In the genomic region with DNA sequence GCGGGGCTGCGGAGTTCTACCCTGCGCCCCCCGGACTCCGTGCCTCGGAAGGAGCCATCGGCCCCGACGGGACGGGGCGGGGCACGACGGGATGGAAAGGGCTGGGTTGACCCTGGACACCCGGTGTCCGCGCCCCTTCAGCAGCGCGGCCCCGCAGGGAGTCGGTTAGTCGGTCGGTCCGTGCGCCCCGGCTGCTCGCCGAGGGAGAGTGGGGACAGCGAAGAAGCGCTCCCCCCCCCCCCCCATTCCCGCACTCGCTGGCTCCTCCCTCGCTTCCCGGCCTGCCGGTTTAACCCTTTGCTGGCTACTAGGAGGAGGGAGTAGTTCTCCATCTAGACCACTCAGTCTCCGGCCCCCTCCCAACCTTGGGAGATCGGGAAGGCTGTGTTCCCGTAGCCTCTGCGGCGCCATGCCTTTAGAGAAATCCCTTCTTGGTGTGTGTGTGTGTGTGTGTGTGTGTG, we compare ENCODE assay signal across 8 mouse cellular contexts. TPM values are rescaled to one million over a fixed set of nuclear protein-coding genes. Genes with fewer than 3 reads are reported as not detected.
DNase-seq lines count a peak whose midpoint lies in the region; ATAC-seq and TF ChIP-seq lines count a peak whose summit lies in the region.

No protein-coding gene starts in this region.

- ATAC-seq in forebrain, embryonic 14.5 days, result peak; percentile 61
- peak; percentile 26 for ATAC-seq in intestine, embryonic 16.5 days
- ATAC-seq in stomach, embryonic 15.5 days (ENCODE audit: insufficient read depth, low FRiP score, low read depth), result no peak

- peak overlapping the region; percentile 78 to 89 for H3K4me3 ChIP-seq in ES-E14 (ENCODE audit: insufficient read depth in 1 of 2, low read depth in 1 of 2, low read length in 2 of 2, poor library complexity in 1 of 2, severe bottlenecking in 1 of 2)
- H3K4me3 ChIP-seq in forebrain, embryonic 14.5 days (ENCODE audit: low read depth, low read length), result peak overlapping the region; percentile 67
- H3K4me3 ChIP-seq in intestine, embryonic 16.5 days (ENCODE audit: low read length), result peak overlapping the region; percentile 65
- H3K4me3 ChIP-seq in stomach, embryonic 15.5 days (replicated peaks), result peak overlapping the region; percentile 49

- H3K9ac ChIP-seq in ES-E14 (ENCODE audit: insufficient read depth, low read depth, low read length, poor library complexity, severe bottlenecking), result peak overlapping the region; percentile 54; the same call in 1 of the 2 replicates
- peak overlapping the region; percentile 72 for H3K9ac ChIP-seq in forebrain, embryonic 14.5 days (ENCODE audit: low read length)
- H3K9ac ChIP-seq in intestine, embryonic 16.5 days (ENCODE audit: low read depth, low read length), result peak overlapping the region; percentile 67
- no peak overlapping the region for H3K9ac ChIP-seq in stomach, embryonic 15.5 days

- H3K27ac ChIP-seq in ES-E14 (ENCODE audit: insufficient read depth, low read depth, low read length, poor library complexity, severe bottlenecking), result no peak overlapping the region
- H3K27ac ChIP-seq in forebrain, embryonic 14.5 days (ENCODE audit: low read depth, low read length), result peak overlapping the region; percentile 70; the same call in 1 of the 2 replicates
- H3K27ac ChIP-seq in intestine, embryonic 16.5 days (ENCODE audit: low read length), result no peak overlapping the region
- no peak overlapping the region for H3K27ac ChIP-seq in stomach, embryonic 15.5 days

- H3K4me1 ChIP-seq in ES-E14 (ENCODE audit: control insufficient read depth in 2 of 2, insufficient read depth in 2 of 2, low read length in 2 of 2, poor library complexity in 1 of 2), result peaks cover 0 to 14% of the 10 kb centered on the region in 2 experiments; a peak in 2 of 4 replicates
- H3K4me1 ChIP-seq in forebrain, embryonic 14.5 days (ENCODE audit: control insufficient read depth, insufficient read depth, low read length), result peaks cover 20% of the 10 kb centered on the region
- H3K4me1 ChIP-seq in intestine, embryonic 16.5 days (ENCODE audit: control insufficient read depth, insufficient read depth, low read length), result peaks cover 37% of the 10 kb centered on the region
- H3K4me1 ChIP-seq in stomach, embryonic 15.5 days, result peaks cover 28% of the 10 kb centered on the region

- peak; percentile 30 to 66 for DNase-seq in adrenal gland, adult (ENCODE audit: inconsistent age in 2 of 2, low spot score in 1 of 2)
- DNase-seq in adrenal gland, adult 18-20 months (ENCODE audit: low spot score in 2 of 2), result no peak
- DNase-seq in ES-E14 (ENCODE audit: low read depth, low spot score), result no peak
- peak; percentile 89 for DNase-seq in forebrain, embryonic 14.5 days (ENCODE audit: low spot score)
- DNase-seq in lung, postnatal 4 days, result peak; percentile 29 to 48
- no peak for DNase-seq in layer of hippocampus, adult 9-11 months

- no peaks in the 10 kb centered on the region for H3K36me3 ChIP-seq in ES-E14 (ENCODE audit: control insufficient read depth, insufficient read depth, low read length, poor library complexity, severe bottlenecking)
- no peaks in the 10 kb centered on the region for H3K36me3 ChIP-seq in forebrain, embryonic 14.5 days (ENCODE audit: control insufficient read depth, insufficient read depth, low read length)
- no peaks in the 10 kb centered on the region for H3K36me3 ChIP-seq in intestine, embryonic 16.5 days (ENCODE audit: control insufficient read depth, insufficient read depth, low read length)
- H3K36me3 ChIP-seq in stomach, embryonic 15.5 days, result no peaks in the 10 kb centered on the region

- H3K9me3 ChIP-seq in ES-E14 (ENCODE audit: control insufficient read depth, insufficient read depth, low read depth, low read length), result no peaks in the 10 kb centered on the region
- H3K9me3 ChIP-seq in forebrain, embryonic 14.5 days (replicated peaks; ENCODE audit: control insufficient read depth, low read length), result no peaks in the 10 kb centered on the region
- no peaks in the 10 kb centered on the region for H3K9me3 ChIP-seq in intestine, embryonic 16.5 days (ENCODE audit: control insufficient read depth, low read length)
- H3K9me3 ChIP-seq in stomach, embryonic 15.5 days, result no peaks in the 10 kb centered on the region

- peak overlapping the region; percentile 83 for H3K4me2 ChIP-seq in forebrain, embryonic 14.5 days (ENCODE audit: low read length)
- peak overlapping the region; percentile 97 for H3K4me2 ChIP-seq in intestine, embryonic 16.5 days (ENCODE audit: low read depth, low read length)
- H3K4me2 ChIP-seq in stomach, embryonic 15.5 days, result peak overlapping the region; percentile 84

- H3K27me3 ChIP-seq in forebrain, embryonic 14.5 days (replicated peaks; ENCODE audit: control insufficient read depth, insufficient read depth, low read length), result peaks cover 51% of the 10 kb centered on the region
- peaks cover 63% of the 10 kb centered on the region for H3K27me3 ChIP-seq in intestine, embryonic 16.5 days (replicated peaks; ENCODE audit: control insufficient read depth, insufficient read depth, low read length)
- peaks cover 68% of the 10 kb centered on the region for H3K27me3 ChIP-seq in stomach, embryonic 15.5 days (replicated peaks)

- 1% methylated on average over 39 of the region's 39 CpGs for WGBS in forebrain, embryonic 14.5 days
- under 1% methylated on average over 36 of the region's 39 CpGs for WGBS in intestine, embryonic 16.5 days
- WGBS in stomach, embryonic 15.5 days, result 0% methylated on average over 36 of the region's 39 CpGs

- in situ Hi-C loops in ES-E14 (cut with MboI; ENCODE audit: low sequenced_read_pairs in 2 of 2, unreplicated experiment in 2 of 2), result no loop called here

TF ChIP-seq in ES-E14, 5 proteins besides CTCF, POLR2A, EP300 and RAD21:
- TF ChIP-seq MAFK (IDR thresholded peaks at IDR 0.05; ENCODE audit: insufficient read depth, low read depth, low read length) (no peak), HCFC1 (IDR thresholded peaks at IDR 0.05; ENCODE audit: borderline replicate concordance, insufficient read depth, low read length) (no peak), CHD2 (IDR thresholded peaks at IDR 0.05; ENCODE audit: low read depth, low read length) (no peak), ZNF384 (IDR thresholded peaks at IDR 0.05; ENCODE audit: low read depth, low read length) (no peak), ZC3H11A (IDR thresholded peaks at IDR 0.05; ENCODE audit: borderline replicate concordance, low read depth, low read length) (no peak)
TF ChIP-seq in ES-E14: peak in this region for 0.

RNA-seq across cellular contexts. Expression of gene Rtn4rl2, which starts 0.3 kb away (rescaled TPM):
- total RNA-seq in adrenal gland, adult 18-20 months (2021), result 1 to 10 TPM; 1.9 to 2.4 TPM
- 0.79 and 0.80 TPM in 2 replicates for total RNA-seq in ES-E14 (2012; rRNA removed)
- polyA plus RNA-seq in forebrain, embryonic 14.5 days (2014; fragmentation: Nextera tagmentation; extraction: Ambion mirVana), result 7.5 and 13.6 TPM in 2 replicates
- 0.57 and 0.61 TPM in 2 replicates for polyA plus RNA-seq in intestine, embryonic 16.5 days (2015; fragmentation: Nextera tagmentation; extraction: Ambion mirVana)
- 0.85 and 0.91 TPM in 2 replicates for polyA plus RNA-seq in stomach, embryonic 15.5 days (2015; fragmentation: Nextera tagmentation; extraction: Ambion mirVana)

RNA-seq across cellular contexts. Expression of gene Slc43a1, which starts 48.2 kb away (rescaled TPM):
- total RNA-seq in adrenal gland, adult 18-20 months (2021), result 1 to 10 TPM; 9.3 to 9.4 TPM
- total RNA-seq in ES-E14 (2012; rRNA removed), result 30.2 and 47.0 TPM in 2 replicates
- 3.4 and 4.0 TPM in 2 replicates for polyA plus RNA-seq in forebrain, embryonic 14.5 days (2014; fragmentation: Nextera tagmentation; extraction: Ambion mirVana)
- polyA plus RNA-seq in intestine, embryonic 16.5 days (2015; fragmentation: Nextera tagmentation; extraction: Ambion mirVana), result 12.8 and 14.6 TPM in 2 replicates
- 19.5 and 26.3 TPM in 2 replicates for polyA plus RNA-seq in stomach, embryonic 15.5 days (2015; fragmentation: Nextera tagmentation; extraction: Ambion mirVana)

RNA-seq across cellular contexts. Expression of gene Slc43a3, which starts 49.5 kb away (rescaled TPM):
- total RNA-seq in adrenal gland, adult 18-20 months (2021), result 10 to 100 TPM; 61.3 to 67.3 TPM
- 12.9 and 13.8 TPM in 2 replicates for total RNA-seq in ES-E14 (2012; rRNA removed)
- polyA plus RNA-seq in forebrain, embryonic 14.5 days (2014; fragmentation: Nextera tagmentation; extraction: Ambion mirVana), result 6.6 and 7.0 TPM in 2 replicates
- polyA plus RNA-seq in intestine, embryonic 16.5 days (2015; fragmentation: Nextera tagmentation; extraction: Ambion mirVana), result 43.7 and 47.7 TPM in 2 replicates
- 44.8 and 47.4 TPM in 2 replicates for polyA plus RNA-seq in stomach, embryonic 15.5 days (2015; fragmentation: Nextera tagmentation; extraction: Ambion mirVana)

Comparison
In these comparisons a context has a peak if more than half of its experiments do, and no peak if none do; other contexts are left out.
1. DNase-seq: peak in adrenal gland, adult (2 of 2), forebrain, embryonic 14.5 days (single experiment) and lung, postnatal 4 days (2 of 2); none in adrenal gland, adult 18-20 months (0 of 2), ES-E14 (single experiment) and layer of hippocampus, adult 9-11 months (single experiment).
2. Peak in every context shown above with its lines, with median percentiles within 50 percentile points of each other: H3K4me3 ChIP-seq and H3K4me2 ChIP-seq.